Mouse (Mus musculus): ENCODE measurements around the gene Prdx6. TPM values are rescaled to one million over a fixed set of nuclear protein-coding genes. Genes with fewer than 3 reads are reported as not detected.

Prdx6 gene
- polyA plus RNA-seq, 1 experiment from 2014 or later = 503 TPM

GRCm38 (mm10) chr1:161250031-161250603, 902 bp downstream of the Prdx6 start:
- Histone ChIP-seq H3K4me1 (replicated peaks) (peaks cover 30% of the 10 kb centered on the region), H3K4me3 (replicated peaks) (peak overlapping the region; percentile 84), H3K9ac (replicated peaks) (peak overlapping the region; percentile 91), H3K27me3 (no peaks in the 10 kb centered on the region), H3K36me3 (peaks cover 22% of the 10 kb centered on the region), H3K9me3 (no peaks in the 10 kb centered on the region), H3K4me2 (peak overlapping the region; percentile 82), H3K27ac (peak overlapping the region; percentile 77)
- 2% methylated on average over 15 of the region's 15 CpGs for WGBS
- peak; percentile 54; the same call in 1 of the 2 replicates for ATAC-seq (ENCODE audit: insufficient number of reproducible peaks, insufficient read depth, low FRiP score, low TSS enrichment, low read depth)

- Histone ChIP-seq H3K4me1 (replicated peaks) (peaks cover 30% of the 10 kb centered on the region), H3K27ac (no peak overlapping the region), H3K4me2 (peak overlapping the region; percentile 82), H3K9ac (replicated peaks) (peak overlapping the region; percentile 91), H3K9me3 (no peaks in the 10 kb centered on the region), H3K27me3 (no peaks in the 10 kb centered on the region), H3K4me3 (replicated peaks) (peak overlapping the region; percentile 84), H3K36me3 (peaks cover 29% of the 10 kb centered on the region)
- no peak for ATAC-seq (ENCODE audit: insufficient number of reproducible peaks, insufficient read depth, low FRiP score, low TSS enrichment, low read depth)
- WGBS = 49% methylated on average over 6 of the region's 6 CpGs
Measured at GRCm38 (mm10) chr1:161249442-161249841, 1.6 kb downstream of the Prdx6 start.

- Histone ChIP-seq H3K36me3 (peaks cover 36% of the 10 kb centered on the region), H3K27ac (no peak overlapping the region), H3K4me1 (replicated peaks) (peaks cover 30% of the 10 kb centered on the region), H3K27me3 (no peaks in the 10 kb centered on the region), H3K4me2 (peak overlapping the region; percentile 82), H3K4me3 (replicated peaks) (peak overlapping the region; percentile 84), H3K9me3 (no peaks in the 10 kb centered on the region), H3K9ac (replicated peaks) (no peak overlapping the region)
- ATAC-seq (ENCODE audit: insufficient number of reproducible peaks, insufficient read depth, low FRiP score, low TSS enrichment, low read depth) = no peak
- WGBS = 57% methylated on average over 7 of the region's 7 CpGs
Measured at GRCm38 (mm10) chr1:161248685-161249084, 2.3 kb downstream of the Prdx6 start.

GRCm38 (mm10) chr1:161247643-161248580, 3.1 kb downstream of the Prdx6 start:
- no peak for ATAC-seq (ENCODE audit: insufficient number of reproducible peaks, insufficient read depth, low FRiP score, low TSS enrichment, low read depth)
- peaks cover 30% of the 10 kb centered on the region for H3K4me1 ChIP-seq (replicated peaks)
- no peaks in the 10 kb centered on the region for H3K27me3 ChIP-seq
- WGBS = 81% methylated on average over 11 of the region's 11 CpGs
- H3K9ac ChIP-seq (replicated peaks) = no peak overlapping the region
- no peak overlapping the region for H3K27ac ChIP-seq
- H3K4me3 ChIP-seq (replicated peaks) = no peak overlapping the region
- H3K4me2 ChIP-seq = peak overlapping the region; percentile 82
- H3K9me3 ChIP-seq = no peaks in the 10 kb centered on the region
- peaks cover 43% of the 10 kb centered on the region for H3K36me3 ChIP-seq

GRCm38 (mm10) chr1:161247176-161247575, 3.8 kb downstream of the Prdx6 start:
- Histone ChIP-seq H3K36me3 (peaks cover 51% of the 10 kb centered on the region), H3K9me3 (no peaks in the 10 kb centered on the region), H3K27me3 (no peaks in the 10 kb centered on the region), H3K9ac (replicated peaks) (no peak overlapping the region), H3K27ac (no peak overlapping the region), H3K4me3 (replicated peaks) (no peak overlapping the region), H3K4me1 (replicated peaks) (peaks cover 30% of the 10 kb centered on the region), H3K4me2 (no peak overlapping the region)
- 88% methylated on average over 3 of the region's 3 CpGs for WGBS
- no peak for ATAC-seq (ENCODE audit: insufficient number of reproducible peaks, insufficient read depth, low FRiP score, low TSS enrichment, low read depth)

- H3K9ac ChIP-seq (replicated peaks) = no peak overlapping the region
- no peaks in the 10 kb centered on the region for H3K9me3 ChIP-seq
- no peak overlapping the region for H3K4me3 ChIP-seq (replicated peaks)
- ATAC-seq (ENCODE audit: insufficient number of reproducible peaks, insufficient read depth, low FRiP score, low TSS enrichment, low read depth) = no peak
- peaks cover 50% of the 10 kb centered on the region for H3K36me3 ChIP-seq
- H3K27me3 ChIP-seq = no peaks in the 10 kb centered on the region
- no peak overlapping the region for H3K4me2 ChIP-seq
- 95% methylated on average over 4 of the region's 4 CpGs for WGBS
- no peak overlapping the region for H3K27ac ChIP-seq
- H3K4me1 ChIP-seq (replicated peaks) = no peaks in the 10 kb centered on the region
Measured at GRCm38 (mm10) chr1:161237750-161238149, 13.3 kb downstream of the Prdx6 start.

GRCm38 (mm10) chr1:161237339-161237738, 13.7 kb downstream of the Prdx6 start:
- Histone ChIP-seq H3K9me3 (no peaks in the 10 kb centered on the region), H3K4me3 (replicated peaks) (no peak overlapping the region), H3K9ac (replicated peaks) (no peak overlapping the region), H3K36me3 (peaks cover 46% of the 10 kb centered on the region), H3K27ac (no peak overlapping the region), H3K27me3 (no peaks in the 10 kb centered on the region), H3K4me1 (replicated peaks) (no peaks in the 10 kb centered on the region), H3K4me2 (no peak overlapping the region)
- no peak for ATAC-seq (ENCODE audit: insufficient number of reproducible peaks, insufficient read depth, low FRiP score, low TSS enrichment, low read depth)
- WGBS = 93% methylated on average over 7 of the region's 7 CpGs

GRCm38 (mm10) chr1:161233226-161233839, 17.7 kb downstream of the Prdx6 start:
- Histone ChIP-seq H3K27ac (no peak overlapping the region), H3K36me3 (peaks cover 11% of the 10 kb centered on the region), H3K4me1 (replicated peaks) (no peaks in the 10 kb centered on the region), H3K9me3 (no peaks in the 10 kb centered on the region), H3K4me3 (replicated peaks) (no peak overlapping the region), H3K27me3 (no peaks in the 10 kb centered on the region), H3K4me2 (no peak overlapping the region), H3K9ac (replicated peaks) (no peak overlapping the region)
- ATAC-seq (ENCODE audit: insufficient number of reproducible peaks, insufficient read depth, low FRiP score, low TSS enrichment, low read depth) = no peak
- 88% methylated on average over 13 of the region's 13 CpGs for WGBS

GRCm38 (mm10) chr1:161232181-161232580, 18.8 kb downstream of the Prdx6 start:
- Histone ChIP-seq H3K4me1 (replicated peaks) (no peaks in the 10 kb centered on the region), H3K36me3 (peaks cover under 1% of the 10 kb centered on the region; the same call in 1 of the 2 replicates), H3K27ac (no peak overlapping the region), H3K4me3 (replicated peaks) (no peak overlapping the region), H3K9me3 (no peaks in the 10 kb centered on the region), H3K27me3 (no peaks in the 10 kb centered on the region), H3K9ac (replicated peaks) (no peak overlapping the region), H3K4me2 (no peak overlapping the region)
- WGBS = 92% methylated on average over 5 of the region's 5 CpGs
- no peak for ATAC-seq (ENCODE audit: insufficient number of reproducible peaks, insufficient read depth, low FRiP score, low TSS enrichment, low read depth)

- 73% methylated on average over 5 of the region's 5 CpGs for WGBS
- H3K27ac ChIP-seq = no peak overlapping the region
- no peaks in the 10 kb centered on the region for H3K4me1 ChIP-seq (replicated peaks)
- no peak for ATAC-seq (ENCODE audit: insufficient number of reproducible peaks, insufficient read depth, low FRiP score, low TSS enrichment, low read depth)
- no peaks in the 10 kb centered on the region for H3K27me3 ChIP-seq
- no peak overlapping the region for H3K9ac ChIP-seq (replicated peaks)
- no peak overlapping the region for H3K4me2 ChIP-seq
- H3K36me3 ChIP-seq = no peaks in the 10 kb centered on the region
- H3K4me3 ChIP-seq (replicated peaks) = no peak overlapping the region
- H3K9me3 ChIP-seq = no peaks in the 10 kb centered on the region
Measured at GRCm38 (mm10) chr1:161224837-161225236, 26.2 kb downstream of the Prdx6 start.

GRCm38 (mm10) chr1:161219816-161220215, 31.2 kb downstream of the Prdx6 start:
- ATAC-seq (ENCODE audit: insufficient number of reproducible peaks, insufficient read depth, low FRiP score, low TSS enrichment, low read depth) = no peak
- Histone ChIP-seq H3K36me3 (no peaks in the 10 kb centered on the region), H3K4me1 (replicated peaks) (no peaks in the 10 kb centered on the region), H3K27me3 (no peaks in the 10 kb centered on the region), H3K4me2 (no peak overlapping the region), H3K4me3 (replicated peaks) (no peak overlapping the region), H3K9me3 (no peaks in the 10 kb centered on the region), H3K27ac (no peak overlapping the region), H3K9ac (replicated peaks) (no peak overlapping the region)
- 72% methylated on average over 3 of the region's 3 CpGs for WGBS
